Mouse (Mus musculus): ENCODE measurements around the gene Icosl.

DNA sequence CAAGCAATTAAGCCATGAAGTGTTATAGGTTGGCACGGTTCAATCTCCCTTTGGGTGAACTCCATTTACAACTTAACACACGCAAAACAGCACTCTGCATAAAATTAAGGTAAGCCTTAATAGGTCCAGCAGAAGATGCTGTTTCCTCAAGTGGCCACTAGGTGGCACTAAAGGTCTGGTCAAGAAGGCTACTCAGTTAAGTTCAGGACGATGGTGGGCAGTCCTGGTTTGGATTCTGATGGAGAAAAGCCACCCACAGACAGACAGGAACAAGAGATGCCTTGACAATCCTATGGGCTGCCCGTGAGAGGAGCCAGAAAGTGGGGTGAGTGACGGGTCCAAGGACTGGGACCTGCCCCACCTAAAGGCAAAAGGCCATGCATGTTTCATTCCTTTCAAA, 41.0 kb upstream of the Icosl start:
- TF ChIP-seq POLR2A (IDR thresholded peaks at IDR 0.05; ENCODE audit: insufficient read length, low read depth): no peak
- no peak for TF ChIP-seq TCF12 (IDR thresholded peaks at IDR 0.05; ENCODE audit: insufficient read depth, poor library complexity, severe bottlenecking)
- no peak for TF ChIP-seq MYOG (IDR thresholded peaks at IDR 0.05; ENCODE audit: control insufficient read depth in 1 of 3, insufficient read depth in 1 of 3, insufficient read length in 2 of 3, low read depth in 2 of 3)
- TF ChIP-seq USF1 (IDR thresholded peaks at IDR 0.05; ENCODE audit: low read depth): no peak
- TF ChIP-seq MAX (IDR thresholded peaks at IDR 0.05; ENCODE audit: low read depth): no peak
- no peak for TF ChIP-seq CEBPB (IDR thresholded peaks at IDR 0.05; ENCODE audit: insufficient read depth, poor library complexity, severe bottlenecking)
- TF ChIP-seq TCF3 (IDR thresholded peaks at IDR 0.05; ENCODE audit: insufficient read length, low read depth): no peak
- TF ChIP-seq MYOD1 (IDR thresholded peaks at IDR 0.05; ENCODE audit: control insufficient read depth in 1 of 3, insufficient read length in 2 of 3, low read depth in 2 of 3): no peak
